Mouse (Mus musculus) small intestine, adult 2 months (tissue): ENCODE measurements around the gene Zbtb7a.

ENCODE experiments used
- CTCF ChIP-seq: fragments of 200-500 bp; IDR thresholded peaks from 2 replicates; pipeline ENCODE4 v1.5.1; 2012; ENCODE audit warnings: low read depth, mild to moderate bottlenecking, control low read depth, inconsistent platforms, low read length, moderate library complexity, mixed read lengths; ENCODE audit not compliant: insufficient replicate concordance, insufficient read length; ENCODE audit errors: extremely low read depth
- POLR2A ChIP-seq: fragments of 200-500 bp; IDR thresholded peaks from 2 replicates; pipeline ENCODE4 v1.6.1; 2012; ENCODE audit warnings: low read depth, mild to moderate bottlenecking, control low read depth, inconsistent platforms, low read length, moderate library complexity

- TF ChIP-seq CTCF, result no peak
- no peak for TF ChIP-seq POLR2A
Observed at GRCm38 (mm10) chr10:81197305-81197704, 62.3 kb downstream of the Zbtb7a start.
